Mouse (Mus musculus): ENCODE data around the gene Pabpc4. TPM values are rescaled to one million over a fixed set of nuclear protein-coding genes. Genes with fewer than 3 reads are reported as not detected.
A peak's percentile ranks its signal among the peaks of the same experiment; 100 is the strongest.
"Not testable (repeated sequence)": the region's sequence is repeated elsewhere in the genome, so short reads cannot be mapped to it uniquely, and the experiment has no call there.

Gene Pabpc4
- total RNA-seq, 2 experiments from 2014 or later, result 45.9 to 47.6 TPM

- no peak for DNase-seq (ENCODE audit: low spot score in 2 of 2)
- H3K4me3 ChIP-seq, result no peak overlapping the region
- no peak overlapping the region for H3K27ac ChIP-seq
- TF ChIP-seq CTCF (conservative IDR thresholded peaks at IDR 0.05), result no peak
Observed at GRCm38 (mm10) chr4:123271063-123271462, 8.9 kb downstream of the Pabpc4 start.

DNA sequence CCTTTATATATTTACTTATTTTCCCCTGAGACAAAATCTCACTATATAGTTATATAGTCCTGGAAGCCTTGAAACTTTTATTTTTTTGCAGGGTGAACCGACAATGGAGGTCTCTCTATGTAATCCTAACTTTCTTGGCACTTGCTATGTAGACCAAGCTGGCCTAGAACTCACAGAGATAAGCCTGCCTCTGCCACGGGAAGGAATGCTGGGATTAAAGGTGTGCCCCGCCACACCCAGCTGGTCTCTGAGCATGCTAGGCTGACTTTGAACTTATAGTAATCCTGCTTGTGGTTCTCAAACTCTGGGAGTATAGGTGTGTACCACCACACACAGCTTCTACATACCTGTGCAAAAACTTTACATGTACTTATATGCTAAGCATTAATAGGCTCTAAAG, 18.0 kb downstream of the Pabpc4 start:
- no peak for DNase-seq (ENCODE audit: low spot score in 2 of 2)
- H3K4me3 ChIP-seq, result no peak overlapping the region
- no peak overlapping the region for H3K27ac ChIP-seq
- no peak for TF ChIP-seq CTCF (conservative IDR thresholded peaks at IDR 0.05)

- peak; percentile 97 for TF ChIP-seq CTCF (conservative IDR thresholded peaks at IDR 0.05)
Observed at GRCm38 (mm10) chr4:123282500-123282899, 20.3 kb downstream of the Pabpc4 start.

DNA sequence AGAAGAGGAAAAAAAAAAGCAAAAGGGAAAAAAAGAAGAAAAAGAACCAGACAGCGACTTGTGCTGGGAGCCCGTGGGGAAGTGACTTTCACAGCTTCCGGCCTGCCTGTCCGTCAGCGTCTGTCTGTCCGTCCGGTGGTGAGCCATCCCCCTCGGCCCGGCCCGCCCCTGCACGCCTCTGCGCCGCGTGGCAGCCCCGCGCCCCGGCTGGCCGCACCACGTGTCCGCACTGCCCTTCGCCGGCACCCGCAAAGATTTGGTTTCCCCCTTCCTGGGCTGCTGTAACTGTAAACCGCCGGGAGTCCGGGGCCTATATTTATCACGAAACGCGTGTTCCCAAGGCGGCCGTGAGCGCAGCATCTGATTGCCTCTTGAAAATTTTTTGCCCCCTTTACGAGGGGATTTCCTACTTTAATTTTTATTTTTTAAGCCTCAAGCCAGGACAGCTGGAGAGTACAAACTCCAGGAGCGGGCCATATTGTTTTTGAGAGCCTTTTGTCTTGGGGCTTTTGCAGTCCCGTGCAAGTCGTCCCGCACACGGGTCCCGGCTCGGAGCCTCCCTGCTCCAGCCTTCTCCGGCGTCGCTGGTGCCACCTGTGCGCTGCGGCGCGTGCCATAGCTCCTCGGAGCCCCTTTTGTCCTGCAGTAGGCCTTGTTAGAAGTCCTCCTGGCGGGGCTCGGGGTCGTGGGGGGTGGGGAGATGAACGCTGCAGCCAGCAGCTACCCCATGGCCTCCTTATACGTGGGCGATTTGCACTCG, 20.9 kb downstream of the Pabpc4 start:
- DNase-seq (ENCODE audit: low spot score in 2 of 2), result not testable (repeated sequence)
- peak overlapping the region; percentile 89; the same call in 1 of the 2 replicates for H3K27ac ChIP-seq
- peak overlapping the region; percentile 64 for H3K4me3 ChIP-seq

More at GRCm38 (mm10) chr4:123282500-123282899, 20.3 kb downstream of the Pabpc4 start:
- Histone ChIP-seq H3K4me3 (peak overlapping the region; percentile 64), H3K27ac (peak overlapping the region; percentile 89)
- peak; percentile 77 to 89 for DNase-seq (ENCODE audit: low spot score in 2 of 2)

GRCm38 (mm10) chr4:123283675-123284064, 21.5 kb downstream of the Pabpc4 start:
- not testable (repeated sequence) for DNase-seq (ENCODE audit: low spot score in 2 of 2)
- Histone ChIP-seq H3K4me3 (peak overlapping the region; percentile 64), H3K27ac (peak overlapping the region; percentile 33; the same call in 1 of the 2 replicates)

DNA sequence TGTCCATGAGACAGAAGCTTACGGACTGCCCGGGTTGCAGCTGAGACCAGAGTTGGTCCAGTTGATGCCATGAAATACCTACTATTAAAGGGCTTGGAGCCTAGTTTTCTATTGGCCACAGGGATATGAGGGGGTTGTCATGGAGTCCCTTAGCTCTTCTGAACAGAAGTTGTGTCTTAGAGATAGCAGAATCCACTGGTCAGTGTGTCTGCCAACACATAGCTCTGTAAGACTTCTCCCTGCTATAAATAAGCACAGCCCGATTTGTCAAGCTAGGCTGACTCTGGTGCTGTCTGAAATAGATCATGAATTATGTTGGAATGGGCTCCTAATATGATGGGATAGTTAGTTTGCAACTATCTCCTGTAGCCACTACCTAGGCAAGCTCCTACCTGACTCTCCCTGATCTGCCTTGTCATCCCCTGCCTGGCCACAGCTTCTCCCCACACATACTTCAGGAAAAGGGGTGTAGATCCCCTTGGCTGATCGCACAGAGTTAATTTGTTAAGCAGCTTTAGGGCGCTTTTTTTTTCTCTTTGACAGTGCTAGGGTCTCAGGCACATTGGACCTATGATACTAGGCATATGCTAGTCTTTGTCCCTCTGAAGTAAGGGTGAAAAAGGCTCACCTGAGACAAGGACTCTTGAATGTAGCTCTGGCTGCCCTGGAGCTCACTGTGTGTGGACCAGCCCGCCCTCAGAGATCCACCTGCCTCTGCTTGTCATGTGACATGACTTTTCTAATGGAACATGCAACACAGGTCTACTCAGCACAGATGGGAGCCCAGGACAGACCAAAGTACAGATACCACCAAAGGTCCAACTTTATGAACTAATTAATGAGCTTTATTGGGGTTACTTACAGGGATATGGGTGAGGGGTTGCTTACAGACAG, 22.8 kb downstream of the Pabpc4 start:
- H3K4me3 ChIP-seq, result no peak overlapping the region; the same call in 1 of the 2 replicates
- H3K27ac ChIP-seq, result no peak overlapping the region
- DNase-seq (ENCODE audit: low spot score in 2 of 2), result no peak
- no peak for TF ChIP-seq CTCF (conservative IDR thresholded peaks at IDR 0.05)

- Histone ChIP-seq H3K4me3 (no peak overlapping the region), H3K27ac (no peak overlapping the region)
- DNase-seq (ENCODE audit: low spot score in 2 of 2), result no peak
- TF ChIP-seq CTCF (conservative IDR thresholded peaks at IDR 0.05), result no peak
Observed at GRCm38 (mm10) chr4:123286790-123287189, 24.6 kb downstream of the Pabpc4 start.

GRCm38 (mm10) chr4:123289038-123289437, 26.9 kb downstream of the Pabpc4 start:
- no peak overlapping the region for H3K4me3 ChIP-seq
- TF ChIP-seq CTCF (conservative IDR thresholded peaks at IDR 0.05), result no peak
- DNase-seq (ENCODE audit: low spot score in 2 of 2), result no peak
- no peak overlapping the region for H3K27ac ChIP-seq

DNA sequence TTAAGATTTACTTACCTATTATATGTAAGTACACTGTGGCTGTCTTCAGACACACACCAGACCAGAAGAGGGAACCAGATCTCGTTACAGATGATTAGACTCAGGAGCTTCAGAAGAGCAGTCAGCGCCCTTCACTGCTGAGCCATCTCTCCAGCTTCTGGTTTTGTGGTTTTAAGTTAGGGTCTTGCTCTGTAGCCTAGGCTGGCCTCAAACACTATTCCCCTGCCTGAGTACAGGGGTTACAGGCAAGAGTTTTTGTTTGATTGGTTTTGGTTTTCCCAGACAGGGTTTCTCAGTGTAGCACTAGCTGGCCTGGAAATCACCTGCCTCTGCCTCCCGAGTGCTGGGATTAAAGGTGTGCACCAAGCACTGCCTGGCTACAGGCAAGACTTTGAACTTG, 30.2 kb downstream of the Pabpc4 start:
- DNase-seq (ENCODE audit: low spot score in 2 of 2), result no peak
- no peak for TF ChIP-seq CTCF (conservative IDR thresholded peaks at IDR 0.05)
- Histone ChIP-seq H3K27ac (no peak overlapping the region), H3K4me3 (no peak overlapping the region)

DNA sequence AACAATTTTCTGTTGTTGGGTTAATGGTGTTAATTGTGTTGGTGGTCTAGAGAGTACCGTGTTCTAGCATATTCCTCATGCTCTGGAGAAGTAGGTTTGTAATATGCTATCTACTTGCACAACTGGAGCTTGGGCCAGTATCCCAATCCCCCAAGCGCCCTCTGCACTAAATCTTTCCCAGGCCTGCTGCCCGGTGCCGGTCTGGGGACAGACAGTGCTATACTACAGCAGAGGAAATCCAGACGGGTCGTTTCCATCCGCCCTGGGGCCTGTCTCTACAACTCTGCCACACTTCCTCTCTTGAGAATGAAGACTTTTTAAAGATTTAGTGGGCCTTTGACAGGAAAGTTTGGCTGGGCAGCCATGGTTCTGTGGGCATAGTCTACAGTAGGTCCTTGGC, 30.8 kb downstream of the Pabpc4 start:
- TF ChIP-seq CTCF (conservative IDR thresholded peaks at IDR 0.05), result no peak
- DNase-seq (ENCODE audit: low spot score in 2 of 2), result no peak
- H3K4me3 ChIP-seq, result no peak overlapping the region
- H3K27ac ChIP-seq, result no peak overlapping the region

DNA sequence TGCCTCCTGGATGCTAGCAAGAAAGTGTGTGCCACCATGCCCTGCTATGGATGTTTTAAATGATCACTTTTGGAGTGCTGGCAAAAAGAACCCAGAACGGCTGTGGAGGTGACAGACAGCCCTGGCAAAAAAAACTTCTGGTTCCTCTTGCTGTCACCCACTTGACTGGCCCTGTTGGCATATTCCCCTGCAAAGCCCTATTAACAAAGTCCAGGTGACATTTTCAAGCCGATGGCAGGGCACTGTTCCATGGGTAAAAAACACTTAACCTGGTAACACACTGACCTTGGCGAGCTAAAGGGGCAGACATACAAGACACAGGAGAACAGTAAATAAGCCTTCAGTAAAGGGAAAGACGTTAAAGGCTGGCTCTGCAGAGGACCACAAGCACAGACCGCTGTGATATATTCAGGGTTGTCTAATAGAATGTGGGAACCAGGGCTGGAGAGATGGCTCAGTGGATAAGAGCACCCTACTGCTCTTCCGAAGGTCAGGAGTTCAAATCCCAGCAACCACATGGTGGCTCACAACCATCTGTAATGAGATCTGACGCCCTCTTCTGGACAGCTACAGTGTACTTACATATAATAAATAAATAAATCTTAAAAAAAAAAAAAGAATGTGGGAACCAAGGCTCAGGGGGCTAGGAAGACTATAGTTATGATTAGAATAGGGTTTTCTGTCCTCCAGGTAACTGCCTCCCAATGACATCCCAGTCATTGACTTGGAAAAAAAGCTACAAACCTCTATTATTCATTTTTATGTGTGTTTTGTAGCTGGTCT, 31.7 kb downstream of the Pabpc4 start:
- Histone ChIP-seq H3K4me3 (no peak overlapping the region), H3K27ac (no peak overlapping the region)
- peak; percentile 50 for TF ChIP-seq CTCF (conservative IDR thresholded peaks at IDR 0.05)
- DNase-seq (ENCODE audit: low spot score in 2 of 2), result no peak

GRCm38 (mm10) chr4:123295026-123295425, 32.9 kb downstream of the Pabpc4 start:
- DNase-seq (ENCODE audit: low spot score in 2 of 2); H3K4me3 ChIP-seq; H3K27ac ChIP-seq: not testable (repeated sequence)

Data from layer of hippocampus, adult 2 months (tissue).